In genomic region chr5:97834770-97835169, GRCm38 (mm10) we compare ENCODE assay signal across 9 mouse cellular contexts.
DNase-seq lines count a peak whose midpoint lies in the region; ATAC-seq lines count a peak whose summit lies in the region.
"Had no signal": no experiment of that assay in that cellular context is flagged by ENCODE, and none has a peak within 500 bp of the region (broad histone marks: within the 10 kb centered on the region; RNA-seq: fewer than 3 reads in every experiment).

No protein-coding gene starts in this region.

- H3K27me3 ChIP-seq in lung, embryonic 16.5 days (ENCODE audit: control insufficient read depth, insufficient read depth, low read depth, low read length) = no peaks in the 10 kb centered on the region
- H3K27me3 ChIP-seq in midbrain, embryonic 10.5 days (ENCODE audit: low read depth, poor library complexity, severe bottlenecking) = no peaks in the 10 kb centered on the region
- H3K27me3 ChIP-seq: limb, embryonic 12.5 days had no signal

- H3K4me1 ChIP-seq in lung, embryonic 16.5 days (replicated peaks; ENCODE audit: control insufficient read depth, insufficient read depth, low read length) = peaks cover 7% of the 10 kb centered on the region; the same call in 1 of the 2 replicates
- H3K4me1 ChIP-seq in midbrain, embryonic 10.5 days = no peaks in the 10 kb centered on the region

- H3K27ac ChIP-seq in lung, embryonic 16.5 days (ENCODE audit: low read length) = peak overlapping the region; percentile 28; the same call in 1 of the 2 replicates
- no peak overlapping the region for H3K27ac ChIP-seq in midbrain, embryonic 10.5 days (replicated peaks)
- H3K27ac ChIP-seq: limb, embryonic 12.5 days had no signal

- DNase-seq in 416B (ENCODE audit: low read depth) = peak; percentile 62
- peak; percentile 59 to 90 for DNase-seq in adrenal gland, adult (ENCODE audit: inconsistent age in 2 of 2, low spot score in 1 of 2)
- peak; percentile 52 to 81 for DNase-seq in heart, adult 9 months (ENCODE audit: low spot score in 2 of 2)
- DNase-seq in spleen, adult 12 weeks (ENCODE audit: low spot score) = no peak
- no peak for DNase-seq in cerebellum, postnatal 14 days
- DNase-seq in layer of hippocampus, postnatal 14 days (ENCODE audit: low spot score in 2 of 2) = no peak
- no peak for DNase-seq in midbrain, embryonic 10.5 days (ENCODE audit: low spot score)

- no peak overlapping the region for H3K4me2 ChIP-seq in lung, embryonic 16.5 days (ENCODE audit: low read depth, low read length)
- H3K4me2 ChIP-seq: limb, embryonic 12.5 days had no signal

- ATAC-seq in lung, embryonic 16.5 days (ENCODE audit: low read depth) = peak; percentile 84

- no peaks in the 10 kb centered on the region for H3K36me3 ChIP-seq in lung, embryonic 16.5 days (ENCODE audit: control insufficient read depth, insufficient read depth, low read length)
- H3K36me3 ChIP-seq in midbrain, embryonic 10.5 days = no peaks in the 10 kb centered on the region
- H3K36me3 ChIP-seq: limb, embryonic 12.5 days had no signal

- no peak overlapping the region for H3K4me3 ChIP-seq in lung, embryonic 16.5 days (ENCODE audit: low read length)
- no peak overlapping the region for H3K4me3 ChIP-seq in midbrain, embryonic 10.5 days
- H3K4me3 ChIP-seq: limb, embryonic 12.5 days had no signal

- H3K9me3 ChIP-seq in lung, embryonic 16.5 days (ENCODE audit: control insufficient read depth, low read length) = no peaks in the 10 kb centered on the region
- H3K9me3 ChIP-seq in midbrain, embryonic 10.5 days (replicated peaks) = no peaks in the 10 kb centered on the region
- H3K9me3 ChIP-seq: limb, embryonic 12.5 days had no signal

- no peak overlapping the region for H3K9ac ChIP-seq in lung, embryonic 16.5 days (ENCODE audit: low read length)
- H3K9ac ChIP-seq: limb, embryonic 12.5 days had no signal

- WGBS in lung, embryonic 16.5 days = 31% methylated on average over 1 of the region's 1 CpGs
- 78% methylated on average over 1 of the region's 1 CpGs for WGBS in midbrain, embryonic 10.5 days

Comparison
In these comparisons a context has a peak if more than half of its experiments do, and no peak if none do; other contexts are left out.
1. DNase-seq: peak in 416B (single experiment), adrenal gland, adult (2 of 2) and heart, adult 9 months (2 of 2); none in spleen, adult 12 weeks (single experiment), cerebellum, postnatal 14 days (0 of 2), layer of hippocampus, postnatal 14 days (0 of 2) and midbrain, embryonic 10.5 days (single experiment).